Mouse (Mus musculus) G1E (cell line): ENCODE results near the gene Angptl2.

ENCODE experiments used
- CTCF ChIP-seq: IDR thresholded peaks from 2 replicates; pipeline ENCODE4 v1.5.1; 2012; ENCODE audit warnings: low read depth, low read length, inconsistent platforms, mixed read lengths
- POLR2AphosphoS5 ChIP-seq: IDR thresholded peaks from 2 replicates; pipeline ENCODE4 v1.6.1; 2012; ENCODE audit warnings: low read depth, low read length, inconsistent platforms; ENCODE audit not compliant: insufficient replicate concordance
- TAL1 ChIP-seq: conservative IDR thresholded peaks from 2 replicates; pipeline ENCODE4 v1.6.1; 2012; ENCODE audit warnings: low read depth, low read length, inconsistent platforms, mixed read lengths

- no peak for TF ChIP-seq TAL1
- no peak for TF ChIP-seq CTCF
- TF ChIP-seq POLR2AphosphoS5, result no peak
These were observed 74.6 kb downstream of the Angptl2 start for GRCm38 (mm10) chr2:33290491-33290890.
